Mouse (Mus musculus): ENCODE measurements at regions not wholly inside any gene's neighbourhood (a gene's known extent, or its start where the extent isn't known, plus 50 kb on each side); places are given as distances from the start of the nearest gene placed in this dataset.
A peak's percentile ranks its signal among the peaks of the same experiment; 100 is the strongest.

DNA sequence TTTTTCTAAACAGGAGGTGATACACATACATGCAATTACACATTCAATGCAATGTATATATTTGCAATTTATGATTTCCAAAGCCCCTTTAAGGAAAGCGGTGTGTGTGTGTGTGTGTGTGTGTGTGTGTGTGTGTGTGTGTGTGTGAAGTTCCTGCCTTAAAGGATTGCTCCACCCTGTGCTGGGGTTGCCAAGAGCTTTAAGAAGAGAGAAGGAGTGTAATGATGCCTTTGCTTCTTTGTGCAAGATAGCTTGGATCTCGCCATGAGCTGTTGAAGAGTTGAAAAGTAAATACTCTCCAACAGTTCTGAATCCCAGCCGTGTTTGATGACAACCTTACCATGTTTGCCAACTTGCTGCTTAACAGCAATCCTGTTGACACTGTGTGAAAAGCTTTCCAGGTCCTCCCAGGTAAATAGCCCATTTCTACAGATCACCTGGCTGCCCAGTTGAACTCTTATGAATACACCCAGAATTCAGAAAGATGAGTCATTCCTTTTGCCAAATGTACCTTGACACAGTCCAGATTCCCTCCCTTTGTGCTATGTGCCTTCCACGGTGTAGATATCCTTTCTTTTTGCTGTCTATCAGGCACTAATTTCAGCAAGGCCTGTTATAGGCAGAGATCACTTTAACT, 216.3 kb downstream of the Ikzf2 start:
- H3K4me1 ChIP-seq (ENCODE audit: control insufficient read depth, insufficient read depth, low read length) = peaks cover 4% of the 10 kb centered on the region; the same call in 1 of the 2 replicates
- H3K4me2 ChIP-seq (ENCODE audit: low read depth, low read length) = no peak overlapping the region
- H3K4me3 ChIP-seq (ENCODE audit: low read length) = no peak overlapping the region
- no peaks in the 10 kb centered on the region for H3K27me3 ChIP-seq (ENCODE audit: control insufficient read depth, insufficient read depth, low read length)
- H3K9me3 ChIP-seq (replicated peaks; ENCODE audit: control insufficient read depth, low read length) = no peaks in the 10 kb centered on the region
- H3K9ac ChIP-seq (ENCODE audit: low read length) = no peak overlapping the region
- WGBS = 66% methylated on average over 4 of the region's 4 CpGs
- H3K27ac ChIP-seq (ENCODE audit: low read length) = no peak overlapping the region
- ATAC-seq (replicated peaks; ENCODE audit: extremely low read depth, insufficient read depth, low FRiP score) = no peak
- no peaks in the 10 kb centered on the region for H3K36me3 ChIP-seq (ENCODE audit: control insufficient read depth, insufficient read depth)

DNA sequence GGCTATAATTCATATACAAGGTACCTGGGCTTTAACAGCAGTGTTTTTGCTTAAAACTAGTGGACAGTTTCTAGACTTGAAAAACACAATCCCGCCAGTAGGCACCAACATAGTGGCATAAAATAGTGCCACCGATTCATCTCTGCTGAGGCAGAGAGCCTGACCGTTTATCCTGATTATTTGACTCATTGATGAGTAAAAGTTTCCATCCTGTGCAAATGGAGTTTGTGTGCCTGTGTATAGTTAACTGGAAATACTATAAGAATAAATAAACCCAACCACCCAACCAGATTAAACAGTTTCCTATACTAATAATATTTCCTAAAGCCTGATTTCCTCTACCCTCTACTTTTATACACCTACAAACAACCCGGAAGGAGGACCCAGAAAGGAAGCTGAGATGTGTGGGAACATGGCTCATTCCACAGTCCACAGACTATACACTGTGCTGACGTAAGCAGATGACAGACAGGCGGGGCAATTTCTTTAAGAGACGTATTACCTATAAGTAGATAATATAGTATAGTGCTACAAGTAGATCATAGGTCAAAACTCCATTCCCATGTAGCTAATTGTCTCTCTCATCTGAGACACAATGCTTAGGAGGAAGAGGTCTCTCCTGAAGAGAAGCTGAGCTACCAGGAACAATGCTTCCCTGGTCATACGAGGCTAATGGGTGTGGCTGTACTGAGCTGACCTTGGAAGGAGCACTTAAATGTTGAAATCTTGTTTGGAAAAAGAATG, 217.7 kb downstream of the Ikzf2 start:
- ATAC-seq (replicated peaks; ENCODE audit: extremely low read depth, insufficient read depth, low FRiP score) = no peak
- WGBS = 68% methylated on average over 8 of the region's 8 CpGs

DNA sequence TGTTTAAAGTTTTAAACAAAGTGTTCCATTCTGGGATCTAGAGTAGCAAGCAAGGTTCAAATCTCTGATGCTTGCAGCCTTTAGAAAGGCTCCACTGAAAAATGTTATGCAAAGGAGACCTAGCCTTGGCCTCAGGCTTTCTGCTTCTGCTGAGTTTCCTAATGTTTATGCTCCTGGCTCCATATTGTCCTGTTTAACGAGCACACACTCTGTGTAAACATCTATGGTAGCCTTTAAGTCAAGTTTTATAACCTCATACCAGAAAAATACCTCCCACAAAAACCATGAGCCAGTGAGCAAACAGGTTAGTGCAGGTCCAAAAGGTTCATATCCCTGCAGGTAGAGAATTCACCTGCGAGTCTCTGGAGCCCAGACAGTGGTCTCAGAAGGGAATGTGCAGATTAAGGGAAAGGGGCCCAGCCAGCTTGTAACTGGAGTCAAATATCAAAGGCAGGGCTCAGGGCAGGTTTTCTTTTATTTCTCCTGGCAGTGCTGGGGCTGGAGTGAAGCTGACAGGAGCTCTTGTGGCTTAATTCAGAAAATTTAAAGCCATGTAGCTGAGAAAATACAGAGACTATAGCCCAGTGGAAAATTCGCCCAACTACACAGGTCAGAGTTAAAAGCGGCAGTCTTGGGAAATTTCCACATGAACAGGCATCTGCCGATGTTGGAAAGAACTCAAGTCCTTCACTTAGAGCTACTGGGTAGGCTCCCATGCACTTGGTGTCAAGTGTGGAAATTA, 220.3 kb downstream of the Ikzf2 start:
- Histone ChIP-seq H3K27me3 (ENCODE audit: control insufficient read depth, insufficient read depth, low read length) (no peaks in the 10 kb centered on the region), H3K4me2 (ENCODE audit: low read depth, low read length) (no peak overlapping the region), H3K9me3 (replicated peaks; ENCODE audit: control insufficient read depth, low read length) (no peaks in the 10 kb centered on the region), H3K9ac (ENCODE audit: low read length) (no peak overlapping the region), H3K4me3 (ENCODE audit: low read length) (no peak overlapping the region), H3K36me3 (ENCODE audit: control insufficient read depth, insufficient read depth) (no peaks in the 10 kb centered on the region), H3K4me1 (ENCODE audit: control insufficient read depth, insufficient read depth, low read length) (peaks cover 8% of the 10 kb centered on the region), H3K27ac (ENCODE audit: low read length) (no peak overlapping the region)
- WGBS = 37% methylated on average over 5 of the region's 5 CpGs
- 0 out of 2 replicates have a peak, but pooled peaks have one; percentile 10 for ATAC-seq (replicated peaks; ENCODE audit: extremely low read depth, insufficient read depth, low FRiP score)

More for the DNA sequence above, 217.7 kb downstream of the Ikzf2 start:
- H3K9ac ChIP-seq (ENCODE audit: low read length) = no peak overlapping the region
- no peak overlapping the region for H3K4me2 ChIP-seq (ENCODE audit: low read depth, low read length)
- no peaks in the 10 kb centered on the region for H3K36me3 ChIP-seq (ENCODE audit: control insufficient read depth, insufficient read depth)
- no peak overlapping the region for H3K27ac ChIP-seq (ENCODE audit: low read length)
- peaks cover 4% of the 10 kb centered on the region; the same call in 1 of the 2 replicates for H3K4me1 ChIP-seq (ENCODE audit: control insufficient read depth, insufficient read depth, low read length)
- no peaks in the 10 kb centered on the region for H3K9me3 ChIP-seq (replicated peaks; ENCODE audit: control insufficient read depth, low read length)
- no peaks in the 10 kb centered on the region for H3K27me3 ChIP-seq (ENCODE audit: control insufficient read depth, insufficient read depth, low read length)
- H3K4me3 ChIP-seq (ENCODE audit: low read length) = no peak overlapping the region

DNA sequence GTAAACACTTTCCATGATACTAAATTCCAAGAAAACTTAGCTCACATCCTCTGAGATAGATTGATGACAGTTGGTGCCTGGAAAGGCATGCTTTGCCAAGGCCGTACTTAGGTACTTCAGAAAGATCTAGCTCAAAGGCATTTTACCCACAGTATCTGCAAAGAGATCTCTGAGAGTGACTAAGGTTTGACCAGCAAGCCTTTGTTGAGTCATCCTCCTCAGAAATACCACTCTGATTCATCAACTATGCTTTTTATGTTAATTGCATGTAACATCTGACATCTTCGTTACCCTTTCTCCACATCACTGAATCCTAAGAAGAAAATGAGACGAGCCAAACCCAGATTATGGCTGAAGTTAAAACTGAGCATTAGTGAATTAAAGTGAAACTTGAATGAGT, 225.9 kb downstream of the Ikzf2 start:
- no peak overlapping the region for H3K4me2 ChIP-seq (ENCODE audit: low read depth, low read length)
- no peak overlapping the region for H3K4me3 ChIP-seq (ENCODE audit: low read length)
- peaks cover 4% of the 10 kb centered on the region; the same call in 1 of the 2 replicates for H3K4me1 ChIP-seq (ENCODE audit: control insufficient read depth, insufficient read depth, low read length)
- no peak overlapping the region for H3K27ac ChIP-seq (ENCODE audit: low read length)
- WGBS = 74% methylated on average over 3 of the region's 3 CpGs
- H3K9ac ChIP-seq (ENCODE audit: low read length) = no peak overlapping the region
- no peaks in the 10 kb centered on the region for H3K27me3 ChIP-seq (ENCODE audit: control insufficient read depth, insufficient read depth, low read length)
- no peaks in the 10 kb centered on the region for H3K9me3 ChIP-seq (replicated peaks; ENCODE audit: control insufficient read depth, low read length)
- no peaks in the 10 kb centered on the region for H3K36me3 ChIP-seq (ENCODE audit: control insufficient read depth, insufficient read depth)
- ATAC-seq (replicated peaks; ENCODE audit: extremely low read depth, insufficient read depth, low FRiP score) = no peak

DNA sequence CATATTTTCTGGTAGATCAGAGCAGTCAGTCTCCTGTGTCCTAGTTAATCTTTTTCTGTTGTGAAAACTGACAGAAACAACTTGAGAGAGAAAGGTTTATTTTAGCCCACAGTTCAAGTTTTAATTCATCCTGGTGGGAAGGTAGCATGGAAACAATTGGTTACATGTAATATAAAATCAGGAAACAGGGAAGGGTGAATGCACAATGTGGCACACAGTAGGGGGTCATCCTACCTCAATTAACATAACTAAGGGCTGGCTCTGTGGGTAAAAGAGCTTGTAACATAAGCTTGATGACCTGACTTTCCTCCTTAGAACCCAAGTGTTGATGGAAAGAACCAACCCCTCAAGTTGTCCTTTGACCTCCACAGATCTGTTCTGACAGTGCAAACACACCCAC, 227.1 kb downstream of the Ikzf2 start:
- Histone ChIP-seq H3K36me3 (ENCODE audit: control insufficient read depth, insufficient read depth) (no peaks in the 10 kb centered on the region), H3K9ac (ENCODE audit: low read length) (no peak overlapping the region), H3K27me3 (ENCODE audit: control insufficient read depth, insufficient read depth, low read length) (no peaks in the 10 kb centered on the region), H3K4me1 (ENCODE audit: control insufficient read depth, insufficient read depth, low read length) (peaks cover 4% of the 10 kb centered on the region; the same call in 1 of the 2 replicates), H3K9me3 (replicated peaks; ENCODE audit: control insufficient read depth, low read length) (no peaks in the 10 kb centered on the region), H3K4me3 (ENCODE audit: low read length) (no peak overlapping the region), H3K27ac (ENCODE audit: low read length) (no peak overlapping the region), H3K4me2 (ENCODE audit: low read depth, low read length) (no peak overlapping the region)
- no peak for ATAC-seq (replicated peaks; ENCODE audit: extremely low read depth, insufficient read depth, low FRiP score)

DNA sequence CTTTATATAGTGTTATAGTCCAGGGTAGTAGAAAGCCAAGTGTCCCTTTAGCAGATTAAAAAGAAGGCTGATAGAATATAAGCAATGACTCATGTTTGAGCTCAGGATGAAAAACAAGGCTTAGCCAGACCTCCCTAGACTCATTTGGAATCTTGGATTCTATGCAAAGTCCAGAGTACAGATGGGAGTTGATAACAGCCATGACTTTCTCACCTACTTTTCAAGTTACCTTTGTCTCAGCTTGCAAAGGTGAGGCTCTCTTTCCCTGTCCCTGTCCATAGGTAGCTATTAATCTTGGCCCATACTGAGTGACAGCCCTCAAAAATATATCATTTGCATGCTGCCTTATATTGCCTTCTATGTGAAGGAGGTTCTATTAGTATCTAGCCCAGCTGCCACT, 229.6 kb downstream of the Ikzf2 start:
- Histone ChIP-seq H3K4me3 (ENCODE audit: low read length) (no peak overlapping the region), H3K9ac (ENCODE audit: low read length) (no peak overlapping the region), H3K36me3 (ENCODE audit: control insufficient read depth, insufficient read depth) (no peaks in the 10 kb centered on the region), H3K9me3 (replicated peaks; ENCODE audit: control insufficient read depth, low read length) (no peaks in the 10 kb centered on the region), H3K4me1 (ENCODE audit: control insufficient read depth, insufficient read depth, low read length) (no peaks in the 10 kb centered on the region), H3K4me2 (ENCODE audit: low read depth, low read length) (no peak overlapping the region), H3K27ac (ENCODE audit: low read length) (no peak overlapping the region), H3K27me3 (ENCODE audit: control insufficient read depth, insufficient read depth, low read length) (no peaks in the 10 kb centered on the region)
- ATAC-seq (replicated peaks; ENCODE audit: extremely low read depth, insufficient read depth, low FRiP score) = no peak

DNA sequence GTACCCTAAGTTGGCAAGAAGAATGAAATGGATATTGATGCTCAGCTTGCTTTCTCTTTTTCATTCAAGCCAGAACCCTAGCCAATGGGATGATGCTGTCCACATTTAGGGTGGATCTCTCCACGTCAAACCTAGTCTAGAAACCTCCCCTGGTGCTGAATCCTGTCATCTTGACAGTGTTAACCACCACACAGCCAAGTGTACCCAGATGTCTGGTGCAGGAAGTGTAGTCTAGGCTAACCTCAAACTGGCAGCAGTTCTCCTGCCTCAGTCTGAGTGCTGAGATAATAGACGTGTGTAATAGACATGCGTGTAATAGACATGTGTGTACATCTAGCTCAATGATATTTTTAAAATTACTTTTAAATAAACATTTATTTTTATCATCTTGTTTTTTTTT, 233.1 kb downstream of the Ikzf2 start:
- no peaks in the 10 kb centered on the region for H3K36me3 ChIP-seq (ENCODE audit: control insufficient read depth, insufficient read depth)
- no peaks in the 10 kb centered on the region for H3K9me3 ChIP-seq (replicated peaks; ENCODE audit: control insufficient read depth, low read length)
- ATAC-seq (replicated peaks; ENCODE audit: extremely low read depth, insufficient read depth, low FRiP score) = no peak

DNA sequence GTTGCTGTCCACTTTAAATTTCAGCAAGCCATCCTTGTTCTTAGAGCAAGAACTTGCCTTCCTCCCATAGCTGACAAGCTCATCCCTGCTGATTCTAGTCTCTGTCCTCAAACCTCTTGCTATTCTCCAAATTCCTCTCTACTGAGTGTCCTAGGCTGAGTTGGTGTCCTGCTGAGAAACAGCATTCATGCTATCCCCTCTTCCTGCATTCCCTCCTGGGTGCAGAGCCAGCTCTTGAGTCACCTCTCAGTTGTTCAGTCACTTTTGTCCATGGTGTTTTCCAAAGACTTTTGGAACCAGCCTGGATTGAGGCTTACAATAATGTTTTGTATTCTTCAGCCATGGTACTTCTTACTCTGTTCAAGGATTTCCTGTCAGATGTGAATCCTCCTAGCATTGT, 234.1 kb downstream of the Ikzf2 start:
- Histone ChIP-seq H3K4me2 (ENCODE audit: low read depth, low read length) (no peak overlapping the region), H3K27ac (ENCODE audit: low read length) (no peak overlapping the region), H3K36me3 (ENCODE audit: control insufficient read depth, insufficient read depth) (no peaks in the 10 kb centered on the region), H3K9ac (ENCODE audit: low read length) (no peak overlapping the region), H3K27me3 (ENCODE audit: control insufficient read depth, insufficient read depth, low read length) (no peaks in the 10 kb centered on the region), H3K4me1 (ENCODE audit: control insufficient read depth, insufficient read depth, low read length) (no peaks in the 10 kb centered on the region), H3K9me3 (replicated peaks; ENCODE audit: control insufficient read depth, low read length) (no peaks in the 10 kb centered on the region), H3K4me3 (ENCODE audit: low read length) (no peak overlapping the region)
- ATAC-seq (replicated peaks; ENCODE audit: extremely low read depth, insufficient read depth, low FRiP score) = no peak

More for the DNA sequence above, 233.1 kb downstream of the Ikzf2 start:
- no peak overlapping the region for H3K27ac ChIP-seq (ENCODE audit: low read length)
- no peaks in the 10 kb centered on the region for H3K27me3 ChIP-seq (ENCODE audit: control insufficient read depth, insufficient read depth, low read length)
- H3K4me1 ChIP-seq (ENCODE audit: control insufficient read depth, insufficient read depth, low read length) = no peaks in the 10 kb centered on the region
- H3K4me3 ChIP-seq (ENCODE audit: low read length) = no peak overlapping the region
- H3K4me2 ChIP-seq (ENCODE audit: low read depth, low read length) = no peak overlapping the region
- WGBS = 75% methylated on average over 3 of the region's 3 CpGs
- no peak overlapping the region for H3K9ac ChIP-seq (ENCODE audit: low read length)

DNA sequence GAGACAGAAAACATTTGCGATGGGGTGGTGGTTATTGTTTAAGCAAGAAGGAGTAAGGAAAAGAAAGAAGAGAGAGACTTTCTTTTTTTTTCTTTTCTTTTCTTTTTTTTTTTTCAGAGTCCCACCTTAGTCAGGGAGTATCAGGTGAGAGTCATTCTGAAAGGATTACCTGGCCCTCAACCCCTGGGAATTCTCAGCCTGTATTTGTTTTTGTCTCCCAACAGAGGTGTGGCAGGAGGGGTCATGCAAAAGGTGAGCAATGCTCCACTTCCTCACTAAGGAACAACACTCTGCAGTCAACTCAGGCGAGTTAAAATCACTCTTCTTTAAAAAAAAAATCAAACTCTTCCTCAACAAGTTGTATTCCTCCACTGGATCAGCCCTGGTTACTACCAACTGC, 236.6 kb downstream of the Ikzf2 start:
- no peak overlapping the region for H3K27ac ChIP-seq (ENCODE audit: low read length)
- H3K4me2 ChIP-seq (ENCODE audit: low read depth, low read length) = no peak overlapping the region
- no peak overlapping the region for H3K4me3 ChIP-seq (ENCODE audit: low read length)
- ATAC-seq (replicated peaks; ENCODE audit: extremely low read depth, insufficient read depth, low FRiP score) = no peak
- no peaks in the 10 kb centered on the region for H3K36me3 ChIP-seq (ENCODE audit: control insufficient read depth, insufficient read depth)
- no peak overlapping the region for H3K9ac ChIP-seq (ENCODE audit: low read length)
- WGBS = 62% methylated on average over 2 of the region's 2 CpGs
- no peaks in the 10 kb centered on the region for H3K4me1 ChIP-seq (ENCODE audit: control insufficient read depth, insufficient read depth, low read length)
- H3K27me3 ChIP-seq (ENCODE audit: control insufficient read depth, insufficient read depth, low read length) = no peaks in the 10 kb centered on the region
- no peaks in the 10 kb centered on the region for H3K9me3 ChIP-seq (replicated peaks; ENCODE audit: control insufficient read depth, low read length)
